Mouse (Mus musculus) hematopoietic stem cell, adult 5-6 weeks (primary cell): ENCODE measurements around the gene Gm10234. TPM values are rescaled to one million over a fixed set of nuclear protein-coding genes. Genes with fewer than 3 reads are reported as not detected.
A peak's percentile ranks its signal among the peaks of the same experiment; 100 is the strongest.

Experiments
- ATAC-seq, 2 experiments: fragments of 125-278 bp in 1 of 2; replicated peaks in 1 of 2; 2 replicates each; pipeline ENCODE4 v1.8.0; 2016 to 2017; ENCODE audit warnings: inconsistent platforms in 2 of 2, mild to moderate bottlenecking in 2 of 2, moderate number of reproducible peaks in 2 of 2, low read depth in 1 of 2, moderate TSS enrichment in 1 of 2; ENCODE audit not compliant: low FRiP score in 2 of 2, poor library complexity in 2 of 2, severe bottlenecking in 2 of 2, insufficient read depth in 1 of 2, low TSS enrichment in 1 of 2
- total RNA-seq: library from RNA; stranded (forward); fragments of 172-1452, 232-1000 nt; gene quantifications from 2 replicates; pipeline ENCODE4 v1.2.3, GENCODE M21; 2017

The Gm10234 gene
- not detected in 2 replicates for total RNA-seq

DNA sequence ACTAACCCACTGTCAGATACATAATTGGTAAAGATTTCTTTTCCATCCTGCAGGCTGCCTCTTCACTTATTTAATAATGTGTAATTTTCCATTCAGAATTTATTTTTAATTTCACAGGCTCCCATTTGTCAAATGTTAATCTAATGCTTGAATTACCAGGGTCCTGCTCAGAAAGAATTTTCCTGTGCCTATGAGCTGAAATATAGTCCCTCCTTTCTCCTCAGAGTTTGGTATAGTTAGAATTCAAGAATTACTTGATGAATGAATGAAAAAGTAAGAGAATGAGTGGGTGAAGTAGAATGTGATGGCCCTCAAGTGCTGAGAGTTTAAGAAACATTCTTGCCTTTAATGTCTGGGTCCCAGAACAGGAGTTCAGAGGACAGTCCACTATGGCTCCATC, at the start of gene Gm10234:
Gene Gm10234, plus strand, starts transcription at position 301 of the 400 bp plus-strand sequence.
- ATAC-seq, result no peak

DNA sequence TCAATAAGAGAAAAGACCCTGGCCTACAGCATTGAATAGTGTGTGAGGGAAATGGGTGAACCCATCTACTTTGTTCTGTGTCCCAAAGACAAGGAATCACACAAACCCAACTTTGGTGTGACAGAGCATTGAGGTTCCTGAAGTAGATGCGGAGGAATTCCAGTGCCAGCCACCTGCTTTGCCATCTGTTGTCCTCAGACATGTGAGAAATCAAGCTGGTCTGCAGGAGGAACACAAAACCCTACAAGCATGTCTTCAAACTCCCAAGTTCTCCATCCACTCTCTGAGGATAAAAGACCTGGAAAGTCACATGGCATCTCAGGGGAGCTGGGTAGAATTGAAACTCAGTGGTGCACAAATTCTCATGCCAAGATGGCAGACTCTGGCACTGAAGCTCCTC, 44.3 kb upstream of the Gm10234 start:
- no peak for ATAC-seq

DNA sequence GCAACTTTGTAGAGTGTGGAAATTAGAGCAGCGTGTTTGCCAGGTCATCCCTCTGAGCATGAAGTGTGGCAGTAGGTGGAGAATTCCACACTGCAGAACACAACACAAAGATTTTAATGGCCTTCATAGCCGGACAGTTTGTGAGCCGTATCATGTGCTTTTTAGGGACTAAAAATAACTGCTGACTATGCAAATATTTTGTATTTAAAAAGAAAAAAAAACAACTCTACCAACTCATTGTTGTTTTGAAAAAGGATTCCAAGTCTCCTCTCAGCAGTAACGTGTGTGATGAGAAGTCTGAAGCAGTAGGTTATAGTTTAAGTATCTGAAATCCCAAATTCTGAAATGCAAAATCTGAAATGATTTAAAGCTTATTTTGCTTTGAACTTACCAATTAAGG, 25.9 kb upstream of the Gm10234 start:
- ATAC-seq, result no peak

DNA sequence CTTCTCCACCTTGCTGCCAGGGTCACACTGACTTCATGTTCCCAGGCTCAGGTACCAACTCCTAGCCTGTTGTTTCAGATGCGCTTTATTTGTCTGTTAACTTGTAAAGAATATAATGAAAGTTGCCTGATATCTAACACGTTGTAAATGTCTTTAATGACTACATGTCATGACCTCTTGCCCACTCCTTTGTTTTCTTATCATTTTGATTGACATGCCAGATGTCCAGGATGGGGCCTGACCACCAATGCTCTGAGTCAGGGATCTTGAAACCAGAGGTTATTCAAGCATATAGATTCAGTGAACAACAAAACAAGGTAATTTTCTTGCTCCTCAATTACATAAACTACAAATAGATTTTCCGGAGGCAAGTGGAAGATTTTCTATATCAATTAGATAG, 23.5 kb upstream of the Gm10234 start:
- ATAC-seq, result no peak

DNA sequence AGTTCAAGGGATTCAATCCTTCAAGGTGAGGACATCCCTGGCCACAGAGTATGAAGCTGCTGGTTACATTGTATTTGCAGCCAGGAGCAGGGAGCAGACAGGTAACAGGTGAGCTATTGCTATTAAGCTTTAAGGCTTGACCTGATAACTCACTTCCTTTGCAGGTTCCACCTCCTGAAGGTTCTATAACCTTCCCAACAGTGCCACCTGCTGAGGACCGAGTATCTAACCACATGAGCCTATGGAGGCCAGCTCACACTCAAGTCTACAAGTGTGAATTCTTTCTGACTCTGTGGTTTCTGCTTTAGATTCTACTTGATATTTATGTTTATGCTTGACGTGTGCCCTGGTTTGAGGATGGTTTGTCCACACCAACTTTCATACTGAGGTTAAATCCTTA, 21.3 kb upstream of the Gm10234 start:
- no peak for ATAC-seq

DNA sequence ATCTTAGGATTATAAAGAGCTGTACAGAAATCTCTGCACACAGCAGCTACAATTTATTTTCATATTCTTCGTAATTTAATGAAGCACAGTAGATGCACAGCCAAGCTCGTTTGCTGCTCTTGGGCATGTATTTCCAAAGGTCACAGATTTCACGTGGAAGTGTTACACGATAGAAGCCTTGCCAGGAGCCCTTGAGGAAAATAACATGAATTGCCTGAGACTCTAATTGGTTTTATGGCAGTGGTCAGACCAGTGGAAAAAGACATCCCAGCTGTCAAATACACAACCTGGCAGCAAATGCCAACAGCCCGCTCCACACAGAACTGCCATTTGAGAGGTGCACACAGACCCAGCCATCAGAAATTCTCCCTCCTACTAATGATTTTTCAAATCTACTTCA, 9.3 kb downstream of the Gm10234 start:
- no peak for ATAC-seq

DNA sequence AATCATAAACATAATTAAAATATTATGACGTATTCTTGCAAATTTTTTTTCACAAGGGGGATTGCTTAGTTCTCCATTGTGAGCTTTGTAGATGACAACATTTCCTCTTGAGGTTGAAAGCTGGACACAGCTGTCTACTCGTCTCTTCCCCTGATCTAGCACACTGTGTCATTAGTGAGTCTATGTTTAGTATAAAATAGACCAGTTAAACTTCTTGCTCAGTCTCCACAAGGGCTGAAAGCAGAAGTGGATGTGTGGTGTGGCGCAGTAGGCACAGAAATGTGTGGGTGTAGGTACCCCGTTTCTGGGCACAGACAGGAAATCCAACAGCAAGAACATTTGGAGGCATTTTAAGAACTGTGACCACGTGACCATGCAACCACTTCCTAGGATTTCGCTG, 12.9 kb downstream of the Gm10234 start:
- peak; percentile 96 to 98 for ATAC-seq

DNA sequence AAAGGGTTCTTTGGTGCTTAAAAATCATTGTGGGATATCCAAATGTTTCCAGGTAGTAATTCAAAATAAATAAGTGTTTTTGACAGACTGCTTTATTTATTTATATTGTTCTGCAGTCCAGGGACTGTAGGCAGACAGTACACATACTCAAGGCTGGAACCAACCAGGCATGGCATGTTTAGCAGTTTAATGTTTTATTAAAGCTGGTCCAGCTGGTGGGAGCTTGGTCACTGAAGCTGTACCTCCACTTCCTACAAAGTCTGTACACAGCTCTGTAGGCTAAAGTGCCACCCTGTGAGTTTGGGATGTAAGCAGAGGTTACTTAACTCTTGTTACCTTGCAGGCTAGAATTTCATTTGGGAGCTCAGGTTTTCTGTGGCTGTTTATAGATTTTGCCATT, 27.5 kb downstream of the Gm10234 start:
- ATAC-seq, result no peak

DNA sequence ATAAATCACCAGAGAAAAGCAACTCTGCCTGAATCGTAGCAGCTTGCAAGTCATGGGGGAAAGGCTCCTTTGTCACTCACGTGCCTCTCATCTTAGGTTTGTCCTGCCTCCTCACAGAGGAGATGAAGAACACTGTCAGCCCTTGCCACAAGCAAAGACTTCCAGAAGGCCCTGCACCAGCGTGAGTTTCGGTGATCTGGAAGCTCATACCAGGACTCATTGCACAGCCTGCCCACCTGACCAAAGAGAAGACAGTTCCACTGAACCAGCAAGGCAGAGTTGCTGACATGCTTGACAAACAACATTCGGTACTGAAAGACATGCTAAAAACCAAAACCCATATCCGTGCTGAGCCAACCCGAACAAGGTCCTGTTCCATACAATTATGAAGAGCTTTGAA, 31.1 kb downstream of the Gm10234 start:
- no peak for ATAC-seq

DNA sequence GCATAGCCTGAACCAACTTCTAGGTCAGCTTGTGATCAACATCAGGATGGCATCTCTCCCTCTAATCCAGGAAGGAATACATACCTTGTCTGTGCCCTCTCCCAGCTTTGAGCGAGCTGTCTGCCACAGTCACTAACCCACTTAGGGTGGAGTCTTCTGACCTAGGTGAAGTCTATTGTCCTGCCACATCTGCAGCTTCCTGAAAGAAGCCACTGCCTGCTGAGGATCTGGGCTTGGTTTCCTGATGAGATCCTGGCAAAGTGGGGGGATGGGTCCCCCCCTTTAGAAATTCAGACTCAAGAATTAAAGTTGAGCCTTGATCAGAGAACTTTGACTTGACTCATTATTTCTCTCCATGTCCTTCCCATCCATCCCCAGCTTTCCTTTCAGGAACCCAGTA, 32.0 kb downstream of the Gm10234 start:
- ATAC-seq, result no peak

DNA sequence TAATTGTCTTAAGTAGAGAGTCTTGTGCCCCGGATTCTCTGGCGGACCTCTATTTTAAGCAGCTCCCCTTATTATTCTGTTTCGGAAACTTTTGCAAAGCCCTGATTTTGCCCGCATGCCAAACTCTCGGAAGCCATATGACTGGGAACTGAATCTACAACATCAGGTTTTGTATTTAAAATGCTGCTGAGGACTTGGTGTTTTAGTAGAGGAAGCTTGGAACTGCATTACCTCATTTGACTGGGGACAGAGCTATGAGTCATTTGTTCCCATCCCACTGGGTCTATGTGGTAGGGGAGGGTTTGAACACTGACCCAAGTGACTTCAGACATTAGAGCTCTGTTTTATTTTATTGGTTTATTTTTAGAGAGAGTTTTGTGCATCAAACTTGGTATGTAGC, 38.2 kb downstream of the Gm10234 start:
- ATAC-seq, result no peak

DNA sequence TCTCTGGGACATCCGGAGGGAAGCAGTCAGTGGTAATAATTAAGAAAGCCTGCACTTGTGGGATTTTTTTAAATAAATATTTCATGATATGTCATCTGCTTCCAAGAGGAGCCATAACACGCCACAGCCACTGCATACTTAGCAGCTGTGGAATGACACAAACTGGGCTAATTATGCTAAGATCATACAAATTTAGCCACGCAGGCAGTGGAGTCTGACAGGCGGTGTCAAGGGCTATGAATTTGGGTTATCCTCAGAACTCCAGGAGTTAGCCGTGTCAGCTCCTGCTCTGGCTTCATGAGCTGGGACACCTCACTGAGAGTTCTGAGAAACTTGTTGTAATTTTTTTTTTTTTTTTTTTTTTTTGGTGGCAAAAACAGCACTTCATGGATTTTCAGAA, 40.8 kb downstream of the Gm10234 start:
- no peak for ATAC-seq

DNA sequence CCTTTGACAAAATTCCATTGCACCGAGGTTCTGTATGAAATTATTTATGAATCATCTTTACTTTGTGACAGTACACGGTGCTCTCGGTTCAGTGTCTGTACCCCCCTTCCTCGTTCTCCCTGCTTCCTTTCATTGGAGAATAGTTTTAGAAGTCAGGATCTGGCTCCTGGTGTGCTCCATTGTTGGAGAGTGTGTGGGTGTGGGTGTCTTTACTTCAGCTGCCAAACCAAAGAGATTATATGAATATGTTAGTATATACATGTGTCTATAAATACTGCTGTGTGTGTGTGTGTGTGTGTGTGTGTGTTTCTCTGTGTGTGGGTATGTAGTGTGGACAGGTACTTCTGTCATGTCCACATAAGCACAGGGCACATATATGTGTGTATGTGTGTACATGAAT, 49.9 kb downstream of the Gm10234 start:
- no peak for ATAC-seq

Other genes with a start within 250 kb of the Gm10234 start
- gene Kbtbd8, start 204.9 kb upstream of the Gm10234 start, total RNA-seq, result 2.9 and 4.3 TPM in 2 replicates